Mouse (Mus musculus): Measurements from ENCODE around the gene Zfp207. TPM values are rescaled to one million over a fixed set of nuclear protein-coding genes. Genes with fewer than 3 reads are reported as not detected.

The Zfp207 gene
- 160 TPM for polyA plus RNA-seq (2021)

- in situ Hi-C loops (cut with MboI; ENCODE audit: low pct_unique_long_range_greater_than_20kb) = no loop called here
- peak; percentile 88 for ATAC-seq
- H3K27me3 ChIP-seq = no peaks in the 10 kb centered on the region
- ChIA-PET CTCF (interaction anchor here (1.3 kb wide), 1 partner anchor 14 kb away, joined by 4 read pairs; no protein-coding TSS in a partner anchor), POLR2A (interaction anchor here (0.7 to 1.4 kb wide), 3 partner anchors 10 to 43 kb away, joined by 4 to 5 read pairs (median 5); no protein-coding TSS in a partner anchor)
- peak; percentile 75 for DNase-seq (ENCODE audit: low read depth, low spot score)
- TF ChIP-seq CTCF (IDR thresholded peaks at IDR 0.05) = no peak
These were observed at the start of gene Zfp207 for GRCm38 (mm10) chr11:80383019-80383625. Gene Zfp207 (plus strand): TSS chr11:80383279.

GRCm38 (mm10) chr11:80335609-80336350, 47.3 kb upstream of the Zfp207 start:
- ATAC-seq (no peak), DNase-seq (ENCODE audit: low read depth, low spot score) (peak; percentile 47)
- CTCF ChIA-PET = interaction anchor here (1.0 kb wide), 1 partner anchor 31 kb away, joined by 3 read pairs; no protein-coding TSS in a partner anchor
- no peak for TF ChIP-seq CTCF (IDR thresholded peaks at IDR 0.05)
- POLR2A ChIA-PET = no interaction called here
- in situ Hi-C loops (cut with MboI; ENCODE audit: low pct_unique_long_range_greater_than_20kb) = no loop called here
- no peaks in the 10 kb centered on the region for H3K27me3 ChIP-seq

GRCm38 (mm10) chr11:80336351-80336730, 46.7 kb upstream of the Zfp207 start:
- ATAC-seq = peak; percentile 68
- POLR2A ChIA-PET = no interaction called here
- DNase-seq (ENCODE audit: low read depth, low spot score) = peak; percentile 44
- no peaks in the 10 kb centered on the region for H3K27me3 ChIP-seq
- CTCF ChIA-PET = interaction anchor here (1.0 kb wide), 1 partner anchor 31 kb away, joined by 3 read pairs; no protein-coding TSS in a partner anchor
- in situ Hi-C loops (cut with MboI; ENCODE audit: low pct_unique_long_range_greater_than_20kb) = no loop called here
- no peak for TF ChIP-seq CTCF (IDR thresholded peaks at IDR 0.05)

GRCm38 (mm10) chr11:80342482-80342881, 40.6 kb upstream of the Zfp207 start:
- ATAC-seq = no peak
- DNase-seq (ENCODE audit: low read depth, low spot score) = no peak
- ChIA-PET POLR2A (no interaction called here), CTCF (interaction anchor here (2.0 kb wide), 1 partner anchor 55 kb away, joined by 5 read pairs; no protein-coding TSS in a partner anchor)
- no peak for TF ChIP-seq CTCF (IDR thresholded peaks at IDR 0.05)
- in situ Hi-C loops (cut with MboI; ENCODE audit: low pct_unique_long_range_greater_than_20kb) = no loop called here
- no peaks in the 10 kb centered on the region for H3K27me3 ChIP-seq

GRCm38 (mm10) chr11:80351832-80352430, 31.1 kb upstream of the Zfp207 start:
- POLR2A ChIA-PET = interaction anchor here (1.0 kb wide), 1 partner anchor 62 kb away, joined by 4 read pairs; no protein-coding TSS in a partner anchor
- peak; percentile 96 for TF ChIP-seq CTCF (IDR thresholded peaks at IDR 0.05)
- DNase-seq (ENCODE audit: low read depth, low spot score) = peak; percentile 20
- no peaks in the 10 kb centered on the region for H3K27me3 ChIP-seq
- CTCF ChIA-PET = interaction anchor here (0.7 to 2.3 kb wide), 10 partner anchors 9 to 77 kb away, joined by 3 to 22 read pairs (median 4); no protein-coding TSS in a partner anchor
- ATAC-seq = no peak
- in situ Hi-C loops (cut with MboI; ENCODE audit: low pct_unique_long_range_greater_than_20kb) = no loop called here

- CTCF ChIA-PET = interaction anchor here (1.0 to 2.9 kb wide), 4 partner anchors 11 to 70 kb away, joined by 3 to 13 read pairs (median 4); no protein-coding TSS in a partner anchor
- POLR2A ChIA-PET = no interaction called here
- no peak for ATAC-seq
- no peaks in the 10 kb centered on the region for H3K27me3 ChIP-seq
- no peak for DNase-seq (ENCODE audit: low read depth, low spot score)
- in situ Hi-C loops (cut with MboI; ENCODE audit: low pct_unique_long_range_greater_than_20kb) = no loop called here
- TF ChIP-seq CTCF (IDR thresholded peaks at IDR 0.05) = peak; percentile 32
These were observed 28.2 kb upstream of the Zfp207 start for GRCm38 (mm10) chr11:80354832-80355231.

GRCm38 (mm10) chr11:80368949-80369348, 14.1 kb upstream of the Zfp207 start:
- ChIA-PET CTCF (interaction anchor here (0.5 to 1.2 kb wide), 2 partner anchors 82 to 92 kb away, joined by 4 read pairs; no protein-coding TSS in a partner anchor), POLR2A (no interaction called here)
- TF ChIP-seq CTCF (IDR thresholded peaks at IDR 0.05) = no peak

GRCm38 (mm10) chr11:80376651-80377050, 6.4 kb upstream of the Zfp207 start:
- ATAC-seq (no peak), DNase-seq (ENCODE audit: low read depth, low spot score) (no peak)
- ChIA-PET CTCF (no interaction called here), POLR2A (no interaction called here)
- in situ Hi-C loops (cut with MboI; ENCODE audit: low pct_unique_long_range_greater_than_20kb) = no loop called here
- no peak for TF ChIP-seq CTCF (IDR thresholded peaks at IDR 0.05)
- no peaks in the 10 kb centered on the region for H3K27me3 ChIP-seq

More at GRCm38 (mm10) chr11:80368949-80369348, 14.1 kb upstream of the Zfp207 start:
- H3K27me3 ChIP-seq = no peaks in the 10 kb centered on the region
- no peak for ATAC-seq
- no peak for DNase-seq (ENCODE audit: low read depth, low spot score)
- in situ Hi-C loops (cut with MboI; ENCODE audit: low pct_unique_long_range_greater_than_20kb) = no loop called here

- ATAC-seq (peak; percentile 79), DNase-seq (ENCODE audit: low read depth, low spot score) (no peak)
- H3K27me3 ChIP-seq = no peaks in the 10 kb centered on the region
- in situ Hi-C loops (cut with MboI; ENCODE audit: low pct_unique_long_range_greater_than_20kb) = no loop called here
- ChIA-PET CTCF (no interaction called here), POLR2A (interaction anchor here (0.6 to 0.7 kb wide), 3 partner anchors 9 to 1570 kb away, joined by 3 to 5 read pairs (median 3); no protein-coding TSS in a partner anchor)
- no peak for TF ChIP-seq CTCF (IDR thresholded peaks at IDR 0.05)
These were observed 5.2 kb upstream of the Zfp207 start, which contains the start of gene 5730455P16Rik for GRCm38 (mm10) chr11:80377712-80378451. Gene 5730455P16Rik (minus strand): TSS chr11:80378034.

Data from Patski (cell line).